Mouse (Mus musculus): ENCODE results near the gene Afdn. TPM values are rescaled to one million over a fixed set of nuclear protein-coding genes. Genes with fewer than 3 reads are reported as not detected.

Afdn gene
- polyA plus RNA-seq, 1 experiment from 2014 or later: 78.1 TPM

DNA sequence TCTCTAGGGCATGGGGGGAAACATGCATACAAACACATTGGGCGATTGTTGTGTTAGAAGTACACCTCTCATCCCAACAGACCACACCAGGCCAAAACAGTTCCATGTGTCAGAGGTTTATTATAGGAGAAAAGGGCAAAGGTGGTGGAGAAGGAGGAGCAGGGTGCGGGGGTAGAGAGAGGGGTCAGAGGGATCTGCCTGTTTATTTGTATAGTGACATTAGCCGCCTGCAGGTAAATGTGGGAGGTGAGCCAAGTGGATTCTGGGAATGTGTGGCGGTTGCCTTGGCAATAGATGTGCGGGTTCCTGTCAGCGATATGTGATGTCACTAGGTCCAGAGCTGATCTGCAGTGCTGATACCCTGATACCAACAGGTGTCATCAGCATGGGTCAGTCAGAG is 44.0 kb upstream of the Afdn start:
- Histone ChIP-seq H3K9me3 (ENCODE audit: control insufficient read depth, low read length) (no peaks in the 10 kb centered on the region), H3K4me3 (ENCODE audit: control insufficient read depth in 1 of 2, insufficient read depth in 1 of 2, low read depth in 1 of 2, low read length in 2 of 2) (no peak overlapping the region), H3K36me3 (ENCODE audit: control insufficient read depth, insufficient read depth, low read length) (no peaks in the 10 kb centered on the region), H3K4me1 (ENCODE audit: control insufficient read depth in 2 of 2, insufficient read depth in 2 of 2, low read length in 2 of 2) (peaks cover 0 to 3% of the 10 kb centered on the region in 2 experiments; a peak in 2 of 4 replicates), H3K4me2 (ENCODE audit: low read length) (no peak overlapping the region), H3K9ac (ENCODE audit: low read length) (no peak overlapping the region), H3K27me3 (ENCODE audit: control insufficient read depth, insufficient read depth, low read length) (no peaks in the 10 kb centered on the region), H3K27ac (replicated peaks in 1 of 2; ENCODE audit: control insufficient read depth in 1 of 2, insufficient read depth in 1 of 2, low read depth in 2 of 2, low read length in 2 of 2) (no peak overlapping the region)
- ATAC-seq (ENCODE audit: insufficient number of reproducible peaks, insufficient read depth, low FRiP score, low read depth): no peak
- WGBS: 92% methylated on average over 6 of the region's 6 CpGs

DNA sequence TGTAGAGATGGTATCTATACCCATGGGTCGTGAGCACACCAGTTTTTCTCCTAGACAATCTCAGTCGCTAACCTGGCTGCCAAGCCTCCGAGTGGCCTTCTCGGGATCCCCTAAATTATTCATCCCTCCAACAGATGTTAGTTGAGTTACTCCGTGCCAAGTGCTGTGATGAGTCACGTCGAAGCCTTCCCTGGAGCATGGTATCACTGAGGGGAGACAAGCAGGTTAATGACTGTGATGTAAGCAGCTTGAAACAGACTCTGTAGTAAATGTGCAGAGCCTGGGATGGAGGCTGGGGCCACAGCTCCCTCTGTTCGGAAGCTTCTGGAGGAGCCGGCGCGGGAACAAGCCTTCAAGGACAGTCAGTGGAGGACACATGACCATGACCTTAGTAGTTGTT is 42.9 kb upstream of the Afdn start:
- Histone ChIP-seq H3K4me3 (ENCODE audit: control insufficient read depth in 1 of 2, insufficient read depth in 1 of 2, low read depth in 1 of 2, low read length in 2 of 2) (no peak overlapping the region), H3K27me3 (ENCODE audit: control insufficient read depth, insufficient read depth, low read length) (no peaks in the 10 kb centered on the region), H3K9ac (ENCODE audit: low read length) (no peak overlapping the region), H3K9me3 (ENCODE audit: control insufficient read depth, low read length) (no peaks in the 10 kb centered on the region), H3K27ac (replicated peaks in 1 of 2; ENCODE audit: control insufficient read depth in 1 of 2, insufficient read depth in 1 of 2, low read depth in 2 of 2, low read length in 2 of 2) (no peak overlapping the region), H3K36me3 (ENCODE audit: control insufficient read depth, insufficient read depth, low read length) (no peaks in the 10 kb centered on the region), H3K4me2 (ENCODE audit: low read length) (no peak overlapping the region), H3K4me1 (ENCODE audit: control insufficient read depth in 2 of 2, insufficient read depth in 2 of 2, low read length in 2 of 2) (peaks cover 0 to 3% of the 10 kb centered on the region in 2 experiments; a peak in 2 of 4 replicates)
- 64% methylated on average over 11 of the region's 11 CpGs for WGBS
- ATAC-seq (ENCODE audit: insufficient number of reproducible peaks, insufficient read depth, low FRiP score, low read depth): no peak

DNA sequence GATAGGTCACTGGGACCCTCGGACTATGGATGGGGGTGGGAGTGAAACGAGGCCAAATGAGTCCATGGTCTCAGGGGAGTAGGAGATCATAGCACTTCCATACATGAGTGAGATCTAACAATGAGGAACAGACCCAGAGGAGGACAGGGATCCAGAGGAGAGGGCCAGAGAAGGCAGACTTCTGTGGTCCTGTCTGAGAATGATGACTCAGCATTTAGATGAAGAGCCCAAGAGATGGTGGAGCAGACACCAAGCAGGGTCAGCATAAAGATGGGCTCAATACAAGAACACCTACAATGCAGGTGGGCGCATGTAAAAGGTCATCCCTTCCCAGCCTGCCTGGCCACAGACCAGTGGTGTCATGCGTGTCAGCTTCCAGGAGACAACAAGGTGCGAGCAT is 40.2 kb upstream of the Afdn start:
- H3K4me3 ChIP-seq (ENCODE audit: control insufficient read depth in 1 of 2, insufficient read depth in 1 of 2, low read depth in 1 of 2, low read length in 2 of 2): no peak overlapping the region
- H3K36me3 ChIP-seq (ENCODE audit: control insufficient read depth, insufficient read depth, low read length): no peaks in the 10 kb centered on the region
- no peaks in the 10 kb centered on the region for H3K27me3 ChIP-seq (ENCODE audit: control insufficient read depth, insufficient read depth, low read length)
- ATAC-seq (ENCODE audit: insufficient number of reproducible peaks, insufficient read depth, low FRiP score, low read depth): no peak
- no peak overlapping the region for H3K27ac ChIP-seq (replicated peaks in 1 of 2; ENCODE audit: control insufficient read depth in 1 of 2, insufficient read depth in 1 of 2, low read depth in 2 of 2, low read length in 2 of 2)
- peaks cover 4 to 7% of the 10 kb centered on the region in 2 experiments; a peak in 3 of 4 replicates for H3K4me1 ChIP-seq (ENCODE audit: control insufficient read depth in 2 of 2, insufficient read depth in 2 of 2, low read length in 2 of 2)
- no peaks in the 10 kb centered on the region for H3K9me3 ChIP-seq (ENCODE audit: control insufficient read depth, low read length)
- no peak overlapping the region for H3K9ac ChIP-seq (ENCODE audit: low read length)
- no peak overlapping the region for H3K4me2 ChIP-seq (ENCODE audit: low read length)
- 83% methylated on average over 5 of the region's 5 CpGs for WGBS

DNA sequence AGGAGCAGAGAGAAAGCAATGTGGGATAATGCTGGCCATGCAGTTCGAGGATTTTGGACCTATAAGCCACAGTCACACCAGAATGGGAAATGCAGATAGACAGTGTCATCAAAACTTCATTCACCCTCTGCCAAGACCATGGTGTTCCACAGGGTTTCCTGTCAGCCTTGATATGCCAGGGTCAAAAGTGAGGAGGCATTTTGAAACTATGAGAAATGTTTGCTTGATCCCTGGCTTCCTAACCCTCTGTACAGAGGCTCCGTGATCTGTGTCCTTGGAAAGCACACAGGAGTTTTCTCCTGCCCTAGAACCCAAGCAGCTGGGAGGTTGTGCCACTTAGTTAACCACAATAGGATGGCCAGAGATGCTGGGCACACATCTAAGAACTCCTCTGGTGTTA is 39.0 kb upstream of the Afdn start:
- Histone ChIP-seq H3K4me3 (ENCODE audit: control insufficient read depth in 1 of 2, insufficient read depth in 1 of 2, low read depth in 1 of 2, low read length in 2 of 2) (no peak overlapping the region), H3K4me1 (ENCODE audit: control insufficient read depth in 2 of 2, insufficient read depth in 2 of 2, low read length in 2 of 2) (peaks cover 5 to 9% of the 10 kb centered on the region in 2 experiments; a peak in 3 of 4 replicates), H3K9me3 (ENCODE audit: control insufficient read depth, low read length) (no peaks in the 10 kb centered on the region), H3K36me3 (ENCODE audit: control insufficient read depth, insufficient read depth, low read length) (no peaks in the 10 kb centered on the region), H3K27ac (replicated peaks in 1 of 2; ENCODE audit: control insufficient read depth in 1 of 2, insufficient read depth in 1 of 2, low read depth in 2 of 2, low read length in 2 of 2) (no peak overlapping the region), H3K4me2 (ENCODE audit: low read length) (no peak overlapping the region), H3K27me3 (ENCODE audit: control insufficient read depth, insufficient read depth, low read length) (no peaks in the 10 kb centered on the region), H3K9ac (ENCODE audit: low read length) (no peak overlapping the region)
- WGBS: 84% methylated on average over 2 of the region's 2 CpGs
- no peak for ATAC-seq (ENCODE audit: insufficient number of reproducible peaks, insufficient read depth, low FRiP score, low read depth)

DNA sequence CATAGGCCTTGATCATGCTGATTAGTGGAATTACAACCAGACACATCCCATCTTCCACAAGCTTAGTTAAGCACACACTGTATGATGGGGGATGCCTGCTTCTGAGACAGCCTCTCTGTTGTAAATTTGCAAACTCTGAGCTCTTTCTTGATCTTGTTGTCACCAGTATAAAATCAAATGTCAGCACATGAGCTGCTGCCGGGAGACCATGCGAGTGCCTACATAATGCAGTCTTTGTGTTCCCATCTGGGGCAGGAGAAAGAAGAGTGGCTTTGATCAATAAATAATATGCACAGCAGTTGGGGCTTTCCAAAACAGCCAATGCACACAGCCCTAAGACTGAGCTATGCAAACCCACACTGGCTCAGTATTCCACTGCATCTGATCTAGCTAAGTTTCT is 37.9 kb upstream of the Afdn start:
- Histone ChIP-seq H3K9ac (ENCODE audit: low read length) (no peak overlapping the region), H3K9me3 (ENCODE audit: control insufficient read depth, low read length) (no peaks in the 10 kb centered on the region), H3K27ac (replicated peaks in 1 of 2; ENCODE audit: control insufficient read depth in 1 of 2, insufficient read depth in 1 of 2, low read depth in 2 of 2, low read length in 2 of 2) (no peak overlapping the region), H3K4me3 (ENCODE audit: control insufficient read depth in 1 of 2, insufficient read depth in 1 of 2, low read depth in 1 of 2, low read length in 2 of 2) (no peak overlapping the region), H3K27me3 (ENCODE audit: control insufficient read depth, insufficient read depth, low read length) (no peaks in the 10 kb centered on the region), H3K4me1 (ENCODE audit: control insufficient read depth in 2 of 2, insufficient read depth in 2 of 2, low read length in 2 of 2) (peaks cover 4 to 9% of the 10 kb centered on the region in 2 experiments; a peak in 3 of 4 replicates), H3K4me2 (ENCODE audit: low read length) (no peak overlapping the region), H3K36me3 (ENCODE audit: control insufficient read depth, insufficient read depth, low read length) (no peaks in the 10 kb centered on the region)
- no peak for ATAC-seq (ENCODE audit: insufficient number of reproducible peaks, insufficient read depth, low FRiP score, low read depth)
- WGBS: 82% methylated on average over 2 of the region's 2 CpGs

DNA sequence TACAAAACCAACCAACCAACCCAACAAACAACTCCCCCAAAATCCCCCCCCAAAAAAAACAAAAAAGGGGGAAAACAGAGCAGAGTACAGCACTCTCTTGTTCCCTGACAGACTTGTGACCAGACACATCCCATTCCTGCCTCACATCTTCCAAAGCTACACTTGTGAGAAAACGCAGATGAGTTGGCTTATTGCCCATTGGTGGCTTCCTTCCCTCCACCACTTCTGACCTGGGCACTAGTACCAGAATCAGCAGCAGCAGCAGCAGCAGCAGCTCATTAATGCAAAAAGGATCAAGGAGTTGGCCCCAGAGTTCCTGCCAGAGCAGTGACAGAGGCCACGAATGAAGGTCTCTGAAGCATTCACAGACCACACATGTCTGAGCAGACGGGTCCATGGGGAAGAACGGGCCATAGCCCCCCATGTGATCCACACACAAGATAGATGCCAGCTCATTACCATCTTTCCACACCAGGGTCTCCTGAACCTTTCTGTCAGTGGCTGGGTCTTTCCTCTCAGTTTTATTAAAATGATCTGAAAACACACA is 35.3 kb upstream of the Afdn start:
- no peak; the same call in 1 of the 2 replicates for ATAC-seq (ENCODE audit: insufficient number of reproducible peaks, insufficient read depth, low FRiP score, low read depth)
- no peak overlapping the region for H3K4me2 ChIP-seq (ENCODE audit: low read length)
- H3K27me3 ChIP-seq (ENCODE audit: control insufficient read depth, insufficient read depth, low read length): no peaks in the 10 kb centered on the region
- no peak overlapping the region for H3K9ac ChIP-seq (ENCODE audit: low read length)
- 20% methylated on average over 4 of the region's 4 CpGs for WGBS
- no peaks in the 10 kb centered on the region for H3K9me3 ChIP-seq (ENCODE audit: control insufficient read depth, low read length)
- H3K4me3 ChIP-seq (ENCODE audit: control insufficient read depth in 1 of 2, insufficient read depth in 1 of 2, low read depth in 1 of 2, low read length in 2 of 2): no peak overlapping the region
- H3K27ac ChIP-seq (replicated peaks in 1 of 2; ENCODE audit: control insufficient read depth in 1 of 2, insufficient read depth in 1 of 2, low read depth in 2 of 2, low read length in 2 of 2): no peak overlapping the region
- H3K36me3 ChIP-seq (ENCODE audit: control insufficient read depth, insufficient read depth, low read length): no peaks in the 10 kb centered on the region
- H3K4me1 ChIP-seq (ENCODE audit: control insufficient read depth in 2 of 2, insufficient read depth in 2 of 2, low read length in 2 of 2): peaks cover 2 to 9% of the 10 kb centered on the region in 2 experiments; a peak in 2 of 4 replicates

DNA sequence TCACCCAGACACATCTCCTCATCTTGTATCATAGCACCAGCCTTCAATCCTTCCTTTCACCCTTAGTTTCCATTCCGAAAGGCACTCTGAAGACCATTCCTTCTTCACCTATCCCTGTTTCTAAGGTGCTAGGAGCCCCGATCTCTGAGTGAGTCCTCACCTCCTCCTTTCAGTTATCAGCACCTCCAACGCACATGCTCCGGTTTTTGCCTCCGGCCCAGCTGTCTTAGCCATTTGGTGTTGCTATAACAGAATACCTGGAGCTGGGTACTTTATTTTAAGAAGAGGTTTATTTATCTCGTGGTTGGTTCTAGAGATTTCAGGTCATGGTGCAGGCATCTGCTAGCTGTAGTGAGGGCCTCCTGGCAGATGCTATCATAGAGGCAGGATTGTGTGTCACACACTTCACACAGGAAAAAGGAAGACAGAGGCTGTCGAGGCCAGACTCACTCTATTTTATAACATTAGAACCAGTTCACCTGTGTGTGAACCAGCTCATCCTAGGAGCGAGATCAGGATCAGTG is 33.4 kb upstream of the Afdn start:
- H3K36me3 ChIP-seq (ENCODE audit: control insufficient read depth, insufficient read depth, low read length): no peaks in the 10 kb centered on the region
- no peaks in the 10 kb centered on the region for H3K9me3 ChIP-seq (ENCODE audit: control insufficient read depth, low read length)
- 88% methylated on average over 8 of the region's 8 CpGs for WGBS
- peaks cover 5 to 9% of the 10 kb centered on the region in 2 experiments; a peak in 3 of 4 replicates for H3K4me1 ChIP-seq (ENCODE audit: control insufficient read depth in 2 of 2, insufficient read depth in 2 of 2, low read length in 2 of 2)
- no peak overlapping the region for H3K9ac ChIP-seq (ENCODE audit: low read length)
- no peak overlapping the region for H3K4me2 ChIP-seq (ENCODE audit: low read length)
- no peak overlapping the region for H3K27ac ChIP-seq (replicated peaks in 1 of 2; ENCODE audit: control insufficient read depth in 1 of 2, insufficient read depth in 1 of 2, low read depth in 2 of 2, low read length in 2 of 2)
- no peaks in the 10 kb centered on the region for H3K27me3 ChIP-seq (ENCODE audit: control insufficient read depth, insufficient read depth, low read length)
- H3K4me3 ChIP-seq (ENCODE audit: control insufficient read depth in 1 of 2, insufficient read depth in 1 of 2, low read depth in 1 of 2, low read length in 2 of 2): no peak overlapping the region
- ATAC-seq (ENCODE audit: insufficient number of reproducible peaks, insufficient read depth, low FRiP score, low read depth): no peak
